Mouse (Mus musculus) spleen, adult 2 months (tissue): ENCODE data around the gene Gnaq. TPM values are rescaled to one million over a fixed set of nuclear protein-coding genes. Genes with fewer than 3 reads are reported as not detected.

Source experiments
- DNase-seq, 2 experiments: peaks; one replicate each; pipeline versions ENCODE4 v3.0.0 to v3.0.0-alpha.2; 2012 to 2021; ENCODE audit warnings: low spot score in 2 of 2, low read depth in 1 of 2
- H3K27ac ChIP-seq: fragments of 200-500 bp; 2 replicates; pipeline ENCODE4 v1.5.1; 2012; ENCODE audit warnings: low read length, inconsistent platforms; ENCODE audit not compliant: insufficient read depth
- H3K27me3 ChIP-seq: fragments of 200-500 bp; 2 replicates; pipeline ENCODE4 v1.6.1; 2012; ENCODE audit warnings: mild to moderate bottlenecking, moderate library complexity, low read length, inconsistent platforms; ENCODE audit not compliant: control insufficient read depth, insufficient read depth
- H3K36me3 ChIP-seq: fragments of 200-500 bp; 2 replicates; pipeline ENCODE4 v1.6.1; 2012; ENCODE audit warnings: mild to moderate bottlenecking, low read length, inconsistent platforms; ENCODE audit not compliant: control insufficient read depth, insufficient read depth
- H3K4me1 ChIP-seq: fragments of 200-500 bp; 2 replicates; pipeline ENCODE4 v1.6.1; 2011; ENCODE audit warnings: inconsistent platforms; ENCODE audit not compliant: control insufficient read depth, insufficient read depth, insufficient read length
- H3K4me3 ChIP-seq: fragments of 200-500 bp; 2 replicates; pipeline ENCODE4 v1.5.1; 2011; ENCODE audit warnings: mild to moderate bottlenecking, inconsistent platforms; ENCODE audit not compliant: insufficient read depth, insufficient read length; ENCODE audit errors: extremely low read depth
- CTCF ChIP-seq: fragments of 200-500 bp; IDR thresholded peaks from 2 replicates; pipeline ENCODE4 v1.5.1; 2011; ENCODE audit warnings: mild to moderate bottlenecking, inconsistent platforms; ENCODE audit not compliant: insufficient read depth, insufficient read length, insufficient replicate concordance; ENCODE audit errors: extremely low read depth
- POLR2A ChIP-seq: fragments of 200-500 bp; IDR thresholded peaks from 2 replicates; pipeline ENCODE4 v1.6.1; 2011; ENCODE audit warnings: low read depth, low read length, inconsistent platforms
- WGBS: fragments of 180-500 bp; shearing (Covaris S2); methylation state at CpG from one replicate; pipeline ENCODE4 v1.1.7; 2018; 5-methylcytosine and 5-hydroxymethylcytosine counted together
- polyA plus RNA-seq: library from polyadenylated mRNA; depleted of rRNA; stranded (reverse); fragments of >200 nt; gene quantifications from 2 replicates; pipeline ENCODE4 v1.2.3, GENCODE M21; 2012

Gene Gnaq
- polyA plus RNA-seq, 1 experiment = 7.3 TPM

DNA sequence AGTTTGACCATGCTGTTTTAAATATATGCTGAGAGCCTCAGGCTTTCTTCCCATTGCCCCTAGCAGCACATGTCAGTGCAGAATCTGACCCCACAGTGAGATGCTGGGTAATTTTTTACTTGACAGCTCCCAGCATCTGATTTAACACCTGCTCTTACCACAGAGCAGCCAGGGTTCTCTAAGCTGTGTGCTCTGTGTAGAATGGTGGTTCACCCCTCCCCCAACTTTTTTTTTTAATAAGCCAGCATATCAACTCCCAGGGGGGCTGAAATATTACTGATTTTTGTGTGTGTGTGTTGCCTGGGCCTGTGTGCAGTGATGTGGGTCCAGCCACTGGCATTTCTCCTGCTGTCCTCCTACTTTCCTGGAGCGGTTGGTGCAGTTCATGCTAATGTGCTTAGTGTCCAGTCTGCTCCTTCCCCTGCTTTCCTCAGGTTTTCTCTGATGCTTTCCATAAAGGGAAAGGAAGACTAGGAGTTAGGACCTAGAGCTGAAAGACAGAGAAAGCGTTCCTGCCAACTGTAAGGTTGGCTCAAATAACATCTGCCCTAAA is 159.5 kb downstream of the Gnaq start:
- 85% methylated on average over 2 of the region's 2 CpGs for WGBS
- no peak overlapping the region for H3K4me3 ChIP-seq
- TF ChIP-seq CTCF (no peak), POLR2A (no peak)
- no peaks in the 10 kb centered on the region for H3K36me3 ChIP-seq
- no peak for DNase-seq
- no peaks in the 10 kb centered on the region for H3K27me3 ChIP-seq
- no peak overlapping the region for H3K27ac ChIP-seq
- H3K4me1 ChIP-seq = no peaks in the 10 kb centered on the region

DNA sequence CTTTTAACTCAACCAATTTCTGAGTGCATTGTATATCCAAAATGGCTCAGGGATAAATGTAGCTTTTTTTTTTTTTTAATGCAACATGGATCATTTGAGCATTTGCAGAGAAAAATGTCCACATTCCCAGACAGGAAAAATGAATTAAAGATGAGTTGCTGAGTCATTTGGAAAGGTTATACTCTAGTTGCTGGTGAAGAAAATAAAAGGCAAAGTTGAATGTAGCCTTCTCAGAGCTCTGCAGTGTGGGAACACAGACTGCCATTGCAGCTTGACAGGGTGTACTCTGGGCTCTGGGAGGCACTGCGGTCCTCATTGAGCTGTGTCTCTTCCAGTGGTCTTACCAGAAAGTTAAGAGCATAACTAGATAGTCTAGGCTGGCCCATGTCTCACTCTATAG is 160.3 kb downstream of the Gnaq start:
- Histone ChIP-seq H3K4me1 (no peaks in the 10 kb centered on the region), H3K27ac (no peak overlapping the region), H3K27me3 (no peaks in the 10 kb centered on the region), H3K36me3 (no peaks in the 10 kb centered on the region), H3K4me3 (no peak overlapping the region)
- no peak for DNase-seq
- WGBS = 89% methylated on average over 1 of the region's 1 CpGs
- TF ChIP-seq CTCF (no peak), POLR2A (no peak)

- Histone ChIP-seq H3K4me1 (no peaks in the 10 kb centered on the region; the same call in 1 of the 2 replicates), H3K27me3 (no peaks in the 10 kb centered on the region), H3K4me3 (no peak overlapping the region), H3K36me3 (no peaks in the 10 kb centered on the region), H3K27ac (no peak overlapping the region)
- DNase-seq = no peak
- WGBS = 87% methylated on average over 4 of the region's 4 CpGs
- TF ChIP-seq CTCF = no peak
- TF ChIP-seq POLR2A = no peak
These were observed 167.8 kb downstream of the Gnaq start for GRCm38 (mm10) chr19:16300413-16300812.

GRCm38 (mm10) chr19:16301336-16301735 is 168.7 kb downstream of the Gnaq start:
- WGBS = 86% methylated on average over 7 of the region's 7 CpGs
- Histone ChIP-seq H3K4me1 (no peaks in the 10 kb centered on the region; the same call in 1 of the 2 replicates), H3K36me3 (no peaks in the 10 kb centered on the region), H3K4me3 (no peak overlapping the region), H3K27me3 (no peaks in the 10 kb centered on the region), H3K27ac (no peak overlapping the region)
- DNase-seq = no peak
- TF ChIP-seq CTCF = no peak
- TF ChIP-seq POLR2A = no peak

GRCm38 (mm10) chr19:16309031-16309430 is 176.4 kb downstream of the Gnaq start:
- H3K27me3 ChIP-seq = no peaks in the 10 kb centered on the region
- no peak for DNase-seq
- no peak overlapping the region for H3K27ac ChIP-seq
- no peaks in the 10 kb centered on the region for H3K36me3 ChIP-seq
- no peak overlapping the region for H3K4me3 ChIP-seq
- TF ChIP-seq POLR2A (no peak), CTCF (no peak)
- no peaks in the 10 kb centered on the region; the same call in 1 of the 2 replicates for H3K4me1 ChIP-seq

DNA sequence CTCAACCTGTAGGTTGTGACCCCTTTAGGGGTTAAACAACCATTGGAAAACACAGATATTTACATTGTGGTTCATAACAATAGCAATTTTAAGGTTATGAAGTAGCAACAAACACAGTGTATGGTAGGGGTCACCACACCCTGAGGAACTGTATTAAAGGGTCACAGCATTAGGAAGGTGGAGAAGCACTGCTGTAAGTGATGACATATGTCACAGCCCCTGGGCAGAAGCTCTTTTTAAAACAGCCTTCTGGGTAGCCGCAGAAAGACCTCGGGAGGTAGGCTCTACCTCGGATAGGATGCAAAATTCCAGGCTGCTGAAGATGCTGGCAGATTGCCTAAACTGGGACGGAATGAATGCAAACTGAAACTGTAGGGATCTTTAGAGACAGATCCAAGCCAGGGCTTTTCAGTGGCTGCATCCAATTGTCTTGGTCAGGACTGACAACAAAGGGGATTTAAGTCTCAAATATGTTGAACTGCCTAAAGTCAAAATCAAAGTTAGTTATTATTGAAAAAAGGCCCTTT is 181.7 kb downstream of the Gnaq start:
- H3K4me1 ChIP-seq = no peaks in the 10 kb centered on the region; the same call in 1 of the 2 replicates
- H3K27ac ChIP-seq = no peak overlapping the region
- no peak overlapping the region for H3K4me3 ChIP-seq
- no peaks in the 10 kb centered on the region for H3K36me3 ChIP-seq
- 88% methylated on average over 4 of the region's 4 CpGs for WGBS
- no peaks in the 10 kb centered on the region; the same call in 1 of the 2 replicates for H3K27me3 ChIP-seq
- no peak for DNase-seq
- no peak for TF ChIP-seq POLR2A
- TF ChIP-seq CTCF = no peak

DNA sequence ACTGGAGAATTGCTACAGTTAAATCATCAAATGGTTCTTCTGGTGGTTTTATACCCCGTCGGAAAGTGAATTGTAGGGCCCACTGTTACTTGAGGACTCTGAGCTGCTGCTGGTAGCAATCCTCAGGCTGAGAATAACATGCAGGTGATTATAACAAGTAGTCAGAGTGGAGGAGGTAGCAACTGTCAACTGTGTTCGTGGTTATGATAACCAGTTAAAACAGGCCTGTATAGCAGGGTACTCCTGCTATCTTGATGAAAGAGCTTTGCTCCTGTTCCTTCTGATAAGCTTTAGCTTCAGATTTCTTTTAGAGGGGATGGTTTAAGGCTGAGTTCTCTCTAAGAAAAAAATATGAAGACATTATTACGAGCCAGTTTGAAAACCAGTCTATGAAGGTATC is 182.9 kb downstream of the Gnaq start:
- no peak for DNase-seq
- Histone ChIP-seq H3K4me1 (no peaks in the 10 kb centered on the region; the same call in 1 of the 2 replicates), H3K36me3 (no peaks in the 10 kb centered on the region), H3K27ac (no peak overlapping the region), H3K27me3 (no peaks in the 10 kb centered on the region; the same call in 1 of the 2 replicates), H3K4me3 (no peak overlapping the region)
- TF ChIP-seq POLR2A (no peak), CTCF (no peak)
- 75% methylated on average over 4 of the region's 4 CpGs for WGBS
